30 mouse cellular contexts compared by ENCODE assay signal in genomic region chr1:82966413-82966812, GRCm38 (mm10). TPM values are rescaled to one million over a fixed set of nuclear protein-coding genes. Genes with fewer than 3 reads are reported as not detected.
"Had no signal": no experiment of that assay in that cellular context is flagged by ENCODE, and none has a peak within 500 bp of the region (broad histone marks: within the 10 kb centered on the region; RNA-seq: fewer than 3 reads in every experiment).

No protein-coding gene starts in this region.

- H3K9me3 ChIP-seq: limb, embryonic 10.5 days; liver, embryonic 13.5 days; midbrain, embryonic 12.5 days had no signal

- H3K4me2 ChIP-seq: limb, embryonic 13.5 days; liver, embryonic 13.5 days; midbrain, embryonic 12.5 days had no signal

- H3K4me1 ChIP-seq: limb, embryonic 10.5 days; limb, embryonic 13.5 days; midbrain, embryonic 12.5 days had no signal

- H3K9ac ChIP-seq: limb, embryonic 13.5 days; liver, embryonic 13.5 days; midbrain, embryonic 12.5 days had no signal

- H3K4me3 ChIP-seq: layer of hippocampus, adult 2 months; limb, embryonic 10.5 days; limb, embryonic 13.5 days; liver, embryonic 13.5 days; midbrain, embryonic 12.5 days had no signal

- H3K27ac ChIP-seq: kidney, postnatal 0 days; layer of hippocampus, adult 2 months; limb, embryonic 10.5 days; limb, embryonic 13.5 days; liver, embryonic 13.5 days; midbrain, embryonic 12.5 days had no signal

- H3K27me3 ChIP-seq: limb, embryonic 13.5 days; liver, embryonic 13.5 days; midbrain, embryonic 12.5 days had no signal

- DNase-seq: kidney, adult 2 months; kidney, postnatal 25 days; layer of hippocampus, adult 9-11 months; liver; liver, embryonic 13.5 days; lung, adult 2 months; lung, postnatal 14 days; lung, postnatal 4 days; thymus, adult 18-20 months; thymus, postnatal 36 days had no signal

- H3K36me3 ChIP-seq: limb, embryonic 10.5 days; limb, embryonic 13.5 days; liver, embryonic 13.5 days; midbrain, embryonic 12.5 days had no signal

RNA-seq across cellular contexts. Expression of gene Gm47955, which starts 6.3 kb away (rescaled TPM):
- total RNA-seq: layer of hippocampus, adult 2 months; layer of hippocampus, postnatal 25 days; left cerebral cortex, adult 18-20 months; left cerebral cortex, postnatal 25 days; megakaryocyte progenitor cell, adult 5-6 weeks; megakaryocyte-erythroid progenitor cell, adult 5-6 weeks; midbrain, postnatal 0 days had no signal
- polyA plus RNA-seq: kidney, adult 2 months; kidney, embryonic 14.5 days; kidney, postnatal 0 days; large intestine, adult 2 months; limb, embryonic 10.5 days; limb, embryonic 13.5 days; liver, embryonic 13.5 days; liver, embryonic 16.5 days; lung, adult 2 months; lung, embryonic 16.5 days; midbrain, embryonic 12.5 days; midbrain, postnatal 0 days; small intestine, adult 2 months; spleen, adult 2 months; stomach, embryonic 16.5 days; testis, adult 2 months; urinary bladder, adult 2 months had no signal

RNA-seq across cellular contexts. Expression of gene Gm7544, which starts 10.6 kb away (rescaled TPM):
- total RNA-seq: layer of hippocampus, adult 2 months; layer of hippocampus, postnatal 25 days; left cerebral cortex, adult 18-20 months; left cerebral cortex, postnatal 25 days; megakaryocyte progenitor cell, adult 5-6 weeks; megakaryocyte-erythroid progenitor cell, adult 5-6 weeks; midbrain, postnatal 0 days had no signal
- polyA plus RNA-seq: kidney, adult 2 months; kidney, embryonic 14.5 days; kidney, postnatal 0 days; large intestine, adult 2 months; limb, embryonic 10.5 days; limb, embryonic 13.5 days; liver, embryonic 13.5 days; liver, embryonic 16.5 days; lung, adult 2 months; lung, embryonic 16.5 days; midbrain, embryonic 12.5 days; midbrain, postnatal 0 days; small intestine, adult 2 months; spleen, adult 2 months; stomach, embryonic 16.5 days; testis, adult 2 months; urinary bladder, adult 2 months had no signal

RNA-seq across cellular contexts. Expression of gene A030003K21Rik, which starts 23.2 kb away (rescaled TPM):
- total RNA-seq: layer of hippocampus, adult 2 months; layer of hippocampus, postnatal 25 days; left cerebral cortex, adult 18-20 months; left cerebral cortex, postnatal 25 days; megakaryocyte progenitor cell, adult 5-6 weeks; megakaryocyte-erythroid progenitor cell, adult 5-6 weeks; midbrain, postnatal 0 days had no signal
- polyA plus RNA-seq: kidney, adult 2 months; kidney, embryonic 14.5 days; kidney, postnatal 0 days; large intestine, adult 2 months; limb, embryonic 10.5 days; limb, embryonic 13.5 days; liver, embryonic 13.5 days; liver, embryonic 16.5 days; lung, adult 2 months; lung, embryonic 16.5 days; midbrain, embryonic 12.5 days; midbrain, postnatal 0 days; small intestine, adult 2 months; spleen, adult 2 months; stomach, embryonic 16.5 days; testis, adult 2 months; urinary bladder, adult 2 months had no signal

RNA-seq across cellular contexts. Expression of gene Gm47959, which starts 33.9 kb away (rescaled TPM):
- total RNA-seq: layer of hippocampus, adult 2 months; layer of hippocampus, postnatal 25 days; left cerebral cortex, adult 18-20 months; left cerebral cortex, postnatal 25 days; megakaryocyte progenitor cell, adult 5-6 weeks; megakaryocyte-erythroid progenitor cell, adult 5-6 weeks; midbrain, postnatal 0 days had no signal
- polyA plus RNA-seq: kidney, adult 2 months; kidney, embryonic 14.5 days; kidney, postnatal 0 days; large intestine, adult 2 months; limb, embryonic 10.5 days; limb, embryonic 13.5 days; liver, embryonic 13.5 days; liver, embryonic 16.5 days; lung, adult 2 months; lung, embryonic 16.5 days; midbrain, embryonic 12.5 days; midbrain, postnatal 0 days; small intestine, adult 2 months; spleen, adult 2 months; stomach, embryonic 16.5 days; testis, adult 2 months; urinary bladder, adult 2 months had no signal

RNA-seq across cellular contexts. Expression of gene Gm6217, which starts 35.2 kb away (rescaled TPM):
- total RNA-seq: layer of hippocampus, adult 2 months; layer of hippocampus, postnatal 25 days; left cerebral cortex, adult 18-20 months; left cerebral cortex, postnatal 25 days; megakaryocyte progenitor cell, adult 5-6 weeks; megakaryocyte-erythroid progenitor cell, adult 5-6 weeks; midbrain, postnatal 0 days had no signal
- polyA plus RNA-seq: kidney, adult 2 months; kidney, embryonic 14.5 days; kidney, postnatal 0 days; large intestine, adult 2 months; limb, embryonic 10.5 days; limb, embryonic 13.5 days; liver, embryonic 13.5 days; liver, embryonic 16.5 days; lung, adult 2 months; lung, embryonic 16.5 days; midbrain, embryonic 12.5 days; midbrain, postnatal 0 days; small intestine, adult 2 months; spleen, adult 2 months; stomach, embryonic 16.5 days; testis, adult 2 months; urinary bladder, adult 2 months had no signal
